Mouse (Mus musculus) frontal cortex, adult (tissue): ENCODE data around the gene Gm20388.
A peak's percentile ranks its signal among the peaks of the same experiment; 100 is the strongest.

Source experiments
- ATAC-seq: cut with Nextera tagmentation; 2 replicates; pipeline ENCODE4 v1.9.2; 2017; ENCODE audit warnings: mild to moderate bottlenecking, moderate library complexity, mixed read lengths; ENCODE audit not compliant: low TSS enrichment

The Gm20388 gene

GRCm38 (mm10) chr8:120594571-120594970, 683.9 kb downstream of the Gm20388 start:
- ATAC-seq, result no peak

- 0 out of 2 replicates have a peak, but pooled peaks have one; percentile 32 for ATAC-seq
Measured at GRCm38 (mm10) chr8:120595963-120596362, 685.3 kb downstream of the Gm20388 start.

- peak; percentile 90 for ATAC-seq
Measured at GRCm38 (mm10) chr8:120598579-120598978, 687.9 kb downstream of the Gm20388 start.

DNA sequence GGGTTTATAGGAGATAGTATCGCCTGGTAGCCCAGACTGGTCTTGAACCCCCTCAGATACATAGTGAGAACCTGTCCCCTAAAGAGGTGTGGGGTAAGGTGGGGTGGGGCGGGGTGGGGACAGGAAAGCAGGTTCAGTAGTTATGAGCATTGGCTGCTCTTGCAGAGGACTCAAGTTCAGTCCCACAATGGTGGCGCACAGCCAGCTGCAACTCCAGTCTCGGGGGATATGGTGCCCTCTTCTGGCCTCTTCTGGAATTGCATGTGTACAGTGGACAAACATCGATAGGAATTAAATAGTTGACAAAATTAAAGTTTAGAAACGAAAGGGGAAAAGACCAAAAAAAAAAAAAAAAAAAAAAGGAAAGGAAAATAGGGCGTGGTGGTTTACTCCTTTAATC, 688.9 kb downstream of the Gm20388 start:
- ATAC-seq, result no peak

DNA sequence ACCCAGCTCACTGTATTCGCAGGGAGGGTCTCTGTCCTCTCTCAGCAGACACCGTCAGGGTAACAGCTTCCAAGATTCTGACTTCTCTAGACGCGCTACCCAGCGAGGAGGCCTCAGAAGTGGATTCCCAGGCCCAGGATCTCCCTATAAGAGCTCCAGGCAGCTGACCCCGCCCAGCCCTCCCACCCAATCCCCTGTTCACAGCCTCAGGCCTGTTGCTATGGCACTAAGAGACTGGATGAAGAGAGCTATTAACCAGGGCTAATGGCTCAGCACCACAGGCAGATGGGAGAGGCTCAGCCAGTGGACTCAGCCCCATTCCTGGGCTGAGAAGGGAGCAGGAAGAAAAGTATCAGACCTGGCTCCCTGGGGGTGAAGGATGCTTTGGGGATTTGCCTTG, 692.0 kb downstream of the Gm20388 start:
- no peak for ATAC-seq

GRCm38 (mm10) chr8:120607460-120607859, 696.8 kb downstream of the Gm20388 start:
- ATAC-seq, result no peak

- peak; percentile 75; the same call in 1 of the 2 replicates for ATAC-seq
Measured at GRCm38 (mm10) chr8:120607885-120608284, 697.2 kb downstream of the Gm20388 start.

GRCm38 (mm10) chr8:120610824-120611223, 700.2 kb downstream of the Gm20388 start:
- no peak for ATAC-seq

- no peak for ATAC-seq
Measured at GRCm38 (mm10) chr8:120614491-120614890, 703.9 kb downstream of the Gm20388 start.

DNA sequence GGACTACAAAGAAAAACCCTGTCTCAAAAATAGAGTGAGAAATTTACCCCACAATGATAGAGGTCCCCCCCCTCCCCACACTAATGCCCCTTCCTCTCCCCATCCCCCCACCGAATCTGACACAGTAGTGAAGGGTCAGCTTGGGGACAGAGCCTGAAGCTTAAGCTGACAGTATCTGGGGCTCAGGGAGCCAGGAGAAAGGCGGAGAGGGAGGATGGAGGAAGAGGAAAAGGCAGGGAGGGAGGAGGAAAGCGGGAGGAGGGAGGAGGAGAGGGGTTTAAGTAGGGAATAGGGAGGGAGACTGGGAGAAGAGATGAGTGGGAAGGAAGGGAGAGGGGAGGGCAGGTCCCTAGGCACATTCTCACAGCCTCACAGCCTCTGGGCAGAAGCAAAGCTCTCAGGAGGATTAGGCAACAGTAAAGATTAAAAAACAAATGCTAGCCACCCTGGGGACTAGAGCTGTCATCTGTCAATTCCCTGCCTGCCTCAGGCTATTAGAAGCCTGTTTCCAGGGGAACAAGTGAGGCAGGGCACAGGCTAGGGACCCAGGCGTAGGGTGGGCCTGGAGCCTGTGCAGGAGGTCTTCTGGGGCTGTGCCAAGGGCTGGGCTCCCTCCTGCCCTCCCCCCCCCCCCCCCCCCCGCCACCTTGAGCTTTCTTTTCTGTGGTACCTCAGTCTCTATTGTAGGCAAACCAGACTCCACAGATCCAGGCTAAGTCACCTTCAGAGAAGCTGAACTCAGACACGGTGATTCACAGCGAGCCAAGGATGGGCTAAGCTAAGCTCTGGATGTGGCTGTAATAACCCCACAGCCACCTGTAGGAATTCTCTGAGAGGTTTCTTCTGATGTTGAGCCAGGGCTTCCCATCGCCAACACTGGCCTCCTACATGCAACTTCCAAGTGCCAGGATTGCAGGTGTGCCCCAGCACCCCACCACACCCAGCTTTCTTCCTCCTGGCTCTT, 706.3 kb downstream of the Gm20388 start:
- ATAC-seq, result no peak

DNA sequence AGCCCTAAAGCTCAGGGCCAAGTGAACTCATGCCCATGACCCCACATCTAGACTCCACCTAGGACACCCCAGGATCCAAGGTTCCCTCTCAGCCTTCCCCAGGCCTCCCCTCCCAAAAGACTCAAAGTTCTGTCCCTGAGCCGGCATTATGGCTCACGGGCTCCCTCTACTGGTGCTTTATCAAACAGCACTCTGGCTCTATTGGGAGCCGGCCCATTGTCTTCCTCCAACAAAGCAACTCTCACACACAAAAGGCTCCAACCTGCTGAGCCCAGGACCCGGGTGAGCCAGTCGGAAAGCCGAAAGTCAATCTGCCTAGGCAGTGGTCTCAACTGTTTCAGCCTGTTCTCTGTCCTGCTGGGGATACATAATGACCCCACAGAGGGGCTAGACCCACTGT, 707.5 kb downstream of the Gm20388 start:
- 0 out of 2 replicates have a peak, but pooled peaks have one; percentile 50 for ATAC-seq

DNA sequence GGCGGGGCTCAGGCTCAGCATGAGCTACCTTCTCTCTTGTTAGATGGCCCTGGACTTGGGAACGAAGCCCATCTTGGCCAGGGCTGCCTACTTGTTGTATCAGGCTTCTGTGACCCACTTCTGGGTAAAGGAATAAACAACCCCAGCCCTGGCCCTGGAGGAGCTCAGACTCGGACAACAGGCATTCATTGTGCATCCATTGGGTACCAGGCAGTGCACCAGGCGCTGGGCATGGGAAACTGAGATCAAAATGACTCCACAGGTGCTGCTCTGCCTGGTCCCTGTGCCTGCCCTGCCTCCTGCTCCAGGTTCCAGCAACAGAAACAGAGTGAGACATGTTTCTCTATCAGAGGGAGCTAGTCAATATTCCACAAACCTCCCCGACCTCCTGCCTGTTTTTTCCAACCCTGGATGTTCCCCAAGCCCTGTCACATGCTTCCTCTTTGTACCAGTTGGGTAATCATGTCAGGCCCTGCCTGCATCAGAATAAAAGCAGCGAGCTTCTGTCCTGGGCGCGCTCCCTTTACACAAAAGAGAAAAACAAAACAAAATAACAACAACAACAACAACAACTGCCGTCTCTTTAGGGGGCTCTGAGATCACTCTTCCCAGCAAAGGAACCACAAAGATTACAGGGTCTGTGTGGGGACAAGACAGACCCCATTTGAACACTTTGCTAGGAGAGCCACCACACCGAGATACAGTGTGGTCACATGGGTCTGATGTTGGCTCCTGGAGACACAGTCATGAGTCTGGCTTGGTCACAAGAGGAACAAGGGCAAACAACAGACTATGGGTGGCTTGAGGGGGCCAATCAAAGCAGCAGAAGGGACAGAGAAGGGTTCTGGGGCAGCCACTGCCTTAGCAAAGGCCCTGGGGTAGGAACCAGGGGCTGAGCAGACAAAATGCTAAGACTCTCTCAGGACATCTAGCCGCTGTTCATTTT, 708.9 kb downstream of the Gm20388 start:
- ATAC-seq, result peak; percentile 53

DNA sequence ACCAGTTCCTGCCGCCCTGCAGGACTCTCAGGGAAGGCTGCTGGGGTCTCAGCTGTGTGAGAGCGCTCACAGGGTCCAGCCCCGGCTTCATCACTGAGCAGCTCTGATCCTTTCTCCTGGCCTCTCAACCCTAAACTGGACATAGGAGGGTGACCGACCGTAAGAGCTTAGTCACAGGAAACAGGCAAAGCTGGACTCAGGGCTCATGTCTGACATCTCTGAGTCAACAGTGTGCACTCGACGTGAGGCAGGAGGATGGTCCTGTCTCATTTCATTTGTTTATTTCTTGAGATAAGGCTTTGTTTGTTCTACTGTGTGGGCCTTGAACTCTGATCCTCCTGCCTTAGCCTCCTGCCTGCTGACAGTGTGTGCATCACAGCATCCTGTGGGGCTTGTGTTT, 709.8 kb downstream of the Gm20388 start:
- no peak for ATAC-seq

GRCm38 (mm10) chr8:120622161-120622560, 711.5 kb downstream of the Gm20388 start:
- ATAC-seq, result no peak

- ATAC-seq, result no peak
Measured at GRCm38 (mm10) chr8:120623608-120624007, 713.0 kb downstream of the Gm20388 start.

GRCm38 (mm10) chr8:120626461-120626860, 715.8 kb downstream of the Gm20388 start:
- no peak for ATAC-seq

DNA sequence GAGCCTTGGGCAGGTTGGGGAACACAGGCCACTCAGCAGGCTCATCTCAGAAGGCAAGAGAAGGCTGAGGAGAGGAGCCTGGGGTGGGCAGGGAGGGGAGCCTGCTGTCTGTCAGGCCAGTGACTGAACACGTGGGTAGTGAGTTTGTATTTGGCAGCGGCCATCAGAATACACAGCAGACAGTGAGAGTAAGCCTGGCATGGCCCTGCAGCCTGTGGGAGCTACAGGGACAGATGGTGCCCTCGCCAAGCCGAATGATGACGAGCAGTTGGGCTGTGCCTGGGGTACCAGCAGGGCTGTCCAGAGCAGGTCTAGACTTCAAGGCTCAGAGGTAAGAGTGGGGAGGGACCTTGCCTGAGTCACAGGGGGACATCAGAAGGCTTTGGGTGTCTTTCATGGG, 716.7 kb downstream of the Gm20388 start:
- ATAC-seq, result peak; percentile 51; the same call in 1 of the 2 replicates

DNA sequence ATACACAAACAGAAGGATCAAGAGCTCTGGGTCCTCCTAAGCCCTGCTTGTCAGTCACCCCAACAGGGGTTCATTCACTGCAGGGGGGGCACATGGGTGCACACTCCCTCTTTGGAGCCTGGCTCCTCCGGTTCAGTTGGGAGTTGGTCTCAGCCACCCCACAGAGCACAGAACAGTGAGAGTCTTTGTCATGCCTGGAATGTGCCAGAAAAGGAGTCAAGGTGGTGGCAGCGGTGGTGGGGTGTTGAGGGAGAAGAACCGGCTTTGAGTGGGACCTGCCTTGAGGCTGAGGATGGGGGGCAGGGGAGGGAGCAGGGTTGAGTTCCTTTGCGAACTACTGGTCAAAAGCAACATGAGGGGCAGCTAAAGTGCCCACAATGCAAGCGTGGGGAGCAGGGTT, 719.4 kb downstream of the Gm20388 start:
- no peak for ATAC-seq

DNA sequence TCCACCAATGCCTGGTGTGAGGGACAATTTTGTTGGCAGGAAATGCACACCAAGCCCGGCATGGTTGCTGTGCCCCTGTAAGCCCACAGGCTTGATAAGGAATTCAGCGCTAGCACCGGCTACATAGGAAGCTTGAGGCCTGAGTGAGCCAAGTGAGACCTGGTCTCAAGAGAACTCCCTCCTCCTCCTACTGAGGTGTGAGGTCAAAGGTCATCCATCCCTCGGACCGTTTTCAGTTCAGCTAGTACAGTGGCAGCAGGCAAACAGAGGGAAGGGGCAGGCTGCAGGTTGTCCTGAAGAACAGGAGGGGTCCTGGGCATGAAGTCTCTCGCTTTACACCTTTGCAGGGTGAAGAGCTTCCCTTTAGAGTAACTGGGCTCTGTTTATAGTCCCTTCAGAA, 720.2 kb downstream of the Gm20388 start:
- ATAC-seq, result no peak

DNA sequence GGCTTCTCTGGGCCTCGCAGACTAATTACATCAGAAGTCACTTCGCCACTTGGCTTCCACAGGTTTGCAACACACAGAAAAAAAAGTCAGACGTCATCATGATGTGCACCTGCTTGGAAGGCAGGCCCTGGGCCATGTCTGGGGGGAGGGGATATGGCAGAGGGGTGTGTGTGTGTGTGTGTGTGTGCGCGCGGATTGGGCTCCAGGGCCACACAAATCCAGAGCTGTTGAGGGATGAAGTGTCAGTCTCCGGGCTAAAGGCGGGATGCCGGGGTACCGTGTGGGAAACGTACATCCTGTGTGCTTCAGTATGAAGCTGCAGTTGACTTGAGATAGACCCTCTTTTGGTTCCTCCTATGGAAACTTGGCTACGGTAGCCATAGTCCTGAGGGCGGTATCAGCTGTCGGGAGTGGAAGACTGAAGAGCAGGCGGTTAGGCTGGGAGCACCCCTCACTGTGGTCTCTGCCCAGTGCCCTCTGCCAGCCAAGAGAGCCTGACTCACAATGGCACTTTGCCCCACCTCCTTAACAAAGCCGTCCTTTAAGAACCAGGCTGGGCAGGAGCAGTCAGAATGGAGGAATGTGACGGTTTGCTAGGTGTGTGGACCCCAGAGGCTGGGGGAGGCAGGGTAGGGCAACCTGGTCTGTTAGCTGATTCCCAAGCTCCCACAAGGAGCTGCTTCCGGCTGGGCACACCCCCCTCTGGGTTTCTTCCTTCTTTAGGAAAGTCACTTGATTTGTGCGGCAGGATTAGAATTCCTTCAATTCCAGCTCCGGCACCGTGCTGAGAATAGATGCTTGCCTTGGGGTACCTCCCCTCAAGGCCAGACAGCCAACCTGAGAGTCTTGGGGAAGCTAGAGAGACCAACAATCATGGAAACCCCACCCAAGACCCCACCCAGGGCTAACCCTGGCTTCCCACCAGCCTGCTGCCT, 721.1 kb downstream of the Gm20388 start:
- no peak for ATAC-seq
